Mouse (Mus musculus): ENCODE results near the gene Sh3bp1. TPM values are rescaled to one million over a fixed set of nuclear protein-coding genes. Genes with fewer than 3 reads are reported as not detected.

The Sh3bp1 gene
- polyA plus RNA-seq, 1 experiment from 2014 or later = 34.8 TPM

GRCm38 (mm10) chr15:78922700-78923099 is 23.1 kb downstream of the Sh3bp1 start:
- Histone ChIP-seq H3K9ac (no peak overlapping the region), H3K4me2 (no peak overlapping the region), H3K9me3 (no peaks in the 10 kb centered on the region), H3K4me1 (peaks cover 37% of the 10 kb centered on the region), H3K36me3 (0 out of 2 replicates have a peak, but pooled peaks cover 4% of the 10 kb centered on the region), H3K27me3 (replicated peaks) (no peaks in the 10 kb centered on the region), H3K27ac (no peak overlapping the region), H3K4me3 (replicated peaks) (no peak overlapping the region)
- WGBS = 79% methylated on average over 7 of the region's 7 CpGs
- peak; percentile 48; the same call in 1 of the 2 replicates for ATAC-seq (ENCODE audit: insufficient read depth, low FRiP score, low read depth)

- ATAC-seq (ENCODE audit: insufficient read depth, low FRiP score, low read depth) = no peak
- Histone ChIP-seq H3K36me3 (0 out of 2 replicates have a peak, but pooled peaks cover 4% of the 10 kb centered on the region), H3K4me3 (replicated peaks) (no peak overlapping the region), H3K4me1 (peaks cover 43% of the 10 kb centered on the region), H3K9me3 (no peaks in the 10 kb centered on the region), H3K27me3 (replicated peaks) (no peaks in the 10 kb centered on the region), H3K9ac (no peak overlapping the region), H3K27ac (peak overlapping the region; percentile 13; the same call in 1 of the 2 replicates), H3K4me2 (no peak overlapping the region)
- 54% methylated on average over 6 of the region's 6 CpGs for WGBS
Measured at GRCm38 (mm10) chr15:78923585-78923984, 24.0 kb downstream of the Sh3bp1 start.

DNA sequence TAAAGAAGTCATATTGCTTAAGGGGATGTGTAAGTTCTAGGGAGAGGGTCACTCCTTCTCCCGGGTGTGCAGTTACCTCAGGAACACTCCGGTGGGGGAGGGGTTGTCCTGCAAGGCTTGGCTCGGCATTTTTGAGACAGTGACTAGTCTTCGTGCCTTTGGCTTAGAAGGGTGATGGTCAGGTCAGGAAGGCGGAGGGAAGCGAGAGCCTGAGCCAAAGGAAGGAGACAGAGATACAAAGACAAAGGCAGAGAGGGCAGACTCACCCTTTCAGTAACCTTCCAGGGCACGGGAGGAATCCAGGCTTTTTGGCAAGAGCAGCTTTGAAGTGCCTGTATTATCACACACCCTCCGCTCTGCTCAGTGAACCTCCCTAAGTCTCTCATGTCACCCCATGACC is 25.6 kb downstream of the Sh3bp1 start:
- H3K27me3 ChIP-seq (replicated peaks) = no peaks in the 10 kb centered on the region
- no peak for ATAC-seq (ENCODE audit: insufficient read depth, low FRiP score, low read depth)
- 41% methylated on average over 8 of the region's 8 CpGs for WGBS
- no peak overlapping the region for H3K4me3 ChIP-seq (replicated peaks)
- H3K4me1 ChIP-seq = peaks cover 44% of the 10 kb centered on the region
- H3K27ac ChIP-seq = peak overlapping the region; percentile 94
- H3K9me3 ChIP-seq = no peaks in the 10 kb centered on the region
- H3K9ac ChIP-seq = no peak overlapping the region
- H3K4me2 ChIP-seq = 0 out of 2 replicates have a peak overlapping the region, but pooled peaks have one; percentile 81
- peaks cover 8% of the 10 kb centered on the region; the same call in 1 of the 2 replicates for H3K36me3 ChIP-seq

GRCm38 (mm10) chr15:78926021-78926919 is 26.7 kb downstream of the Sh3bp1 start, which contains the start of gene Lgals1:
Lgals1 (plus strand) TSS chr15:78926725.
- WGBS = 3% methylated on average over 20 of the region's 20 CpGs
- H3K27me3 ChIP-seq (replicated peaks) = no peaks in the 10 kb centered on the region
- peak within 1 kb of the TSS; percentile 55 for H3K4me3 ChIP-seq (replicated peaks)
- peaks cover 11% of the 10 kb centered on the region; the same call in 1 of the 2 replicates for H3K36me3 ChIP-seq
- peak within 1 kb of the TSS; percentile 81 for H3K4me2 ChIP-seq
- peaks cover 47% of the 10 kb centered on the region for H3K4me1 ChIP-seq
- H3K9ac ChIP-seq = peak within 1 kb of the TSS; percentile 52
- H3K27ac ChIP-seq = peak within 1 kb of the TSS; percentile 94
- peak; percentile 71 for ATAC-seq (ENCODE audit: insufficient read depth, low FRiP score, low read depth)
- no peaks in the 10 kb centered on the region for H3K9me3 ChIP-seq

GRCm38 (mm10) chr15:78927021-78927787 is 27.6 kb downstream of the Sh3bp1 start:
- peak overlapping the region; percentile 55 for H3K4me3 ChIP-seq (replicated peaks)
- no peaks in the 10 kb centered on the region for H3K9me3 ChIP-seq
- H3K4me1 ChIP-seq = peaks cover 49% of the 10 kb centered on the region
- H3K27me3 ChIP-seq (replicated peaks) = no peaks in the 10 kb centered on the region
- H3K36me3 ChIP-seq = peaks cover 11% of the 10 kb centered on the region; the same call in 1 of the 2 replicates
- peak overlapping the region; percentile 81 for H3K4me2 ChIP-seq
- peak; percentile 2; the same call in 1 of the 2 replicates for ATAC-seq (ENCODE audit: insufficient read depth, low FRiP score, low read depth)
- peak overlapping the region; percentile 52 for H3K9ac ChIP-seq
- 18% methylated on average over 15 of the region's 15 CpGs for WGBS
- H3K27ac ChIP-seq = peak overlapping the region; percentile 94

DNA sequence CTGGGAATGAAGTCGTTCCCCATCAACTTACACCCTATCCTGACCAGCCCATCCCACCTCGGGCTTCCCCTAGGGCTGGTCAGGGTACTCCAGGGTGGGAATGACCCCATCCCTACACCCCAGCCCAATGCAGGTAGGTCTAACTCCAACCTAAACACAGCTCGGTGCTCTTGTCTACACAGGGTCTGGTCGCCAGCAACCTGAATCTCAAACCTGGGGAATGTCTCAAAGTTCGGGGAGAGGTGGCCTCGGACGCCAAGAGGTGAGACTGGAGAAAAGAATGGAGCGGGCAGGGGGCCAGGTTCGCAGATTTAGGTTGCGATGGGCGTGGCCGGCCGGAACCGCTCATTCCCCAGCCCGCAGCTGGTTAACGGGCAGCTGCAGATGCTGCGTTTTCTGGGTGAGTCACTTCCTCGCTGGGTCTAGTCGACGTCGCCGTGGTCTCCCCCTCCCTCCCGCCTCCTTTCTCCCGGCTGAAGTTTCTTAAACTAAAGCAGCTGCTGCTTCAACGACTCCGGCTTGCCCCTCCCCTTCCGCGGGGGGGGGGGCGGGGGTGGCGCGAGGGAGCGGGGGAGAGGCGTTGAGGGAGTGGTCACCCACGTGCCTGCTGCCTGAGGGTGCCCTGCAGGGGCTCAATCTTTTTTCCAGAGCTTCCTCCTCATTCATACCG is 28.4 kb downstream of the Sh3bp1 start:
- Histone ChIP-seq H3K4me3 (replicated peaks) (peak overlapping the region; percentile 55), H3K27me3 (replicated peaks) (no peaks in the 10 kb centered on the region), H3K4me2 (peak overlapping the region; percentile 81), H3K4me1 (peaks cover 49% of the 10 kb centered on the region), H3K9me3 (no peaks in the 10 kb centered on the region), H3K36me3 (peaks cover 11% of the 10 kb centered on the region; the same call in 1 of the 2 replicates), H3K9ac (peak overlapping the region; percentile 52), H3K27ac (peak overlapping the region; percentile 94)
- peak; percentile 47 for ATAC-seq (ENCODE audit: insufficient read depth, low FRiP score, low read depth)
- WGBS = under 1% methylated on average over 25 of the region's 35 CpGs

- H3K27ac ChIP-seq = peak overlapping the region; percentile 94
- H3K4me3 ChIP-seq (replicated peaks) = peak overlapping the region; percentile 55
- H3K9ac ChIP-seq = no peak overlapping the region
- H3K27me3 ChIP-seq (replicated peaks) = no peaks in the 10 kb centered on the region
- ATAC-seq (ENCODE audit: insufficient read depth, low FRiP score, low read depth) = no peak
- peak overlapping the region; percentile 81 for H3K4me2 ChIP-seq
- peaks cover 45% of the 10 kb centered on the region for H3K4me1 ChIP-seq
- peaks cover 11% of the 10 kb centered on the region; the same call in 1 of the 2 replicates for H3K36me3 ChIP-seq
- H3K9me3 ChIP-seq = no peaks in the 10 kb centered on the region
- 40% methylated on average over 8 of the region's 8 CpGs for WGBS
Measured at GRCm38 (mm10) chr15:78928539-78928938, 29.0 kb downstream of the Sh3bp1 start.

- Histone ChIP-seq H3K4me3 (replicated peaks) (no peak overlapping the region), H3K27ac (no peak overlapping the region), H3K4me2 (no peak overlapping the region), H3K9me3 (no peaks in the 10 kb centered on the region), H3K9ac (no peak overlapping the region), H3K4me1 (peaks cover 36% of the 10 kb centered on the region), H3K27me3 (replicated peaks) (no peaks in the 10 kb centered on the region), H3K36me3 (peaks cover 11% of the 10 kb centered on the region; the same call in 1 of the 2 replicates)
- no peak for ATAC-seq (ENCODE audit: insufficient read depth, low FRiP score, low read depth)
- 87% methylated on average over 6 of the region's 6 CpGs for WGBS
Measured at GRCm38 (mm10) chr15:78930192-78930706, 30.7 kb downstream of the Sh3bp1 start.

DNA sequence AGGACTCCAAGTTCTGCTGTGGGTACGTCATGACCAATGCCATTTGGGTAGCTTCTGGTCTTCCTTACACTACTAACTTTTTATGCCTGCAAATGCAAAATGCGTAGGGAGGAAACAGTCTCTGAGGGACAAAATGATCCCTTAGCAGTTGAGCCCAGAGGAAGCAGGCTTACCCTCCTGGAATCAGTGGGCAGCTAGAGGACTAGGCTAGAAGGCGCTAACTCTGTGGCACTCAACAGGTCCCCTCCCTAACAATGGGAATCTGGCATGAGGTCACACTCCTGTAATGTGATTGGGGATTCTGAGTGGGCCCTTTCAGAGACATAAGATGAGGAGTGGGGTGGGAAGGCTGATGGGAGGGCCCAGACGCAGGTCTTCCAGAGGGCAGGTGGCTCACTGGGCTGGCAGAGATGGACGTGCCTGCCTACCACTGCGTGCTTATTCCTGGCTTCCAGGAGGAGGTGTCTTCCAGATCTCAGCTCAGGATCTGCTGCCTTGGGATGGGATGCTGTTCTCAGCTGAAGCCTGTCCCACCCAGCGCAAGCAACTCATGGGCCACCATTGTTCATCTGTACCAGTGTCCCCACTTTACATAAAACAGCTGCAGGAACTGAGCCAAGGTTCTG is 31.3 kb downstream of the Sh3bp1 start:
- 0 out of 2 replicates have a peak overlapping the region, but pooled peaks have one; percentile 3 for H3K27ac ChIP-seq

DNA sequence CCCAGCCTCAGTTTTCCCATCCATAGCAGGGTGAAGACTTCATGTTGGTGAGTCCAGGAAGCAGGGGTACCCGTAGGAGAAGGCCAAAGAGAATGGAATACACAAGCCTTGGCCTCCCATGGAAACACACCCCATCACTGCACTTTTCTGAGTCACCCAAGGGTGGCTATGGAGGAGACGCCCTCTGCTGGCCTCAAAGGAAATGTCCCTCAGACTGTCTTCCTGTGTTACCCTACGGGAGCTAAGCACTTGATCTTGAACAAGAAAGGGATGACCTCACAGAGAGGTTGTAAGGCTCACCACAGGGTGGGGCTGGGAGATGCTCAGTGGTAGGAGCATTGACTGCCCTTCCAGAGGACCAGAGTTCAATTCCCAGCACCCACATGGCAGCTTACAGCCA is 32.0 kb downstream of the Sh3bp1 start:
- Histone ChIP-seq H3K9ac (no peak overlapping the region), H3K9me3 (no peaks in the 10 kb centered on the region), H3K36me3 (peaks cover 11% of the 10 kb centered on the region; the same call in 1 of the 2 replicates), H3K4me3 (replicated peaks) (no peak overlapping the region), H3K4me1 (peaks cover 29% of the 10 kb centered on the region), H3K27ac (0 out of 2 replicates have a peak overlapping the region, but pooled peaks have one; percentile 3), H3K27me3 (replicated peaks) (no peaks in the 10 kb centered on the region), H3K4me2 (no peak overlapping the region)
- ATAC-seq (ENCODE audit: insufficient read depth, low FRiP score, low read depth) = no peak
- 20% methylated on average over 3 of the region's 3 CpGs for WGBS

More for the DNA sequence above, 31.3 kb downstream of the Sh3bp1 start:
- WGBS = 79% methylated on average over 7 of the region's 7 CpGs
- Histone ChIP-seq H3K27me3 (replicated peaks) (no peaks in the 10 kb centered on the region), H3K4me1 (peaks cover 34% of the 10 kb centered on the region), H3K4me3 (replicated peaks) (no peak overlapping the region), H3K36me3 (peaks cover 11% of the 10 kb centered on the region; the same call in 1 of the 2 replicates), H3K4me2 (no peak overlapping the region), H3K9me3 (no peaks in the 10 kb centered on the region), H3K9ac (no peak overlapping the region)
- ATAC-seq (ENCODE audit: insufficient read depth, low FRiP score, low read depth) = no peak

All from stomach, embryonic 15.5 days (tissue).